Comparison of ENCODE assay signal across 8 mouse cellular contexts in the genomic region with DNA sequence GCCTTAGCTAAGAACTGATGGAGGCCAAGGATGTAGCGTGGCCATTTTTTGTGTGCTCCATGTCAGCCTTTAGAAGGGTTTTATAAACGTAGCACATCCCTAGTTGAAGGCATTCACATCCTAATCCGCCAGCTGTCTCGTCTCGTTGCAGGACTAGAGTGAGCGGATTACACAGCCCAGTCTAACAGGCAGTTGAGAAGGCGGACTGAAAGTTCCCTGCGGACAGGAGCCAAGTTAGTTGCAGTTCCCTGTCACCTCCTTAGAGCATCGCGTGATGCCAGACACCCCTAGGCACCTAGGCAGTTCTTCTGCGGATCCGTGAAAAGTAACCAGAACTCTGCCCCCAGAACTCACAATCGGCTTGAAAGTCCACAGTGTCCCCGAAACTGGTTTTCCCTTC. TPM values are rescaled to one million over a fixed set of nuclear protein-coding genes. Genes with fewer than 3 reads are reported as not detected.
DNase-seq lines count a peak whose midpoint lies in the region.

No protein-coding gene starts in this region.

- intact Hi-C loops in heart, postnatal 14 days (cut with DNase I): loop anchor here (2.0 kb wide), 2 partner anchors 25 to 51 kb away; no protein-coding TSS in a partner anchor

- peak; percentile 44 for DNase-seq in urinary bladder, postnatal 14 days (ENCODE audit: low spot score)
- no peak for DNase-seq in urinary bladder, adult 2 months (ENCODE audit: low spot score)
- DNase-seq in fat pad, adult 2 months (ENCODE audit: extremely low read depth, low read depth, low spot score): peak; percentile 55
- peak; percentile 52 to 53 for DNase-seq in heart, postnatal 14 days
- peak; percentile 10 to 11 for DNase-seq in layer of hippocampus, postnatal 25 days (ENCODE audit: extremely low spot score in 1 of 2, low spot score in 1 of 2)
- peak; percentile 44 to 55 for DNase-seq in right cerebral cortex, postnatal 10 days (ENCODE audit: low spot score in 2 of 2)
- no peak for DNase-seq in yolk sac, embryonic 10.5 days (ENCODE audit: low spot score)

- H3K4me3 ChIP-seq in megakaryocyte, embryonic 14.5 days (replicated peaks): peak overlapping the region; percentile 99

- H3K27me3 ChIP-seq in megakaryocyte, embryonic 14.5 days (replicated peaks): peaks cover 11% of the 10 kb centered on the region

- H3K4me1 ChIP-seq in megakaryocyte, embryonic 14.5 days: peaks cover 43% of the 10 kb centered on the region

- no peaks in the 10 kb centered on the region; the same call in 1 of the 2 replicates for H3K9me3 ChIP-seq in megakaryocyte, embryonic 14.5 days

- H3K36me3 ChIP-seq in megakaryocyte, embryonic 14.5 days (replicated peaks; ENCODE audit: low read length): peaks cover 34% of the 10 kb centered on the region

RNA-seq across cellular contexts. Expression of gene A930033H14Rik, which starts 0.9 kb away (rescaled TPM):
- polyA plus RNA-seq in urinary bladder, adult 2 months (2012; rRNA removed): 2.5 TPM in 2 replicates
- 1 to 10 TPM; 2.4 to 2.8 TPM for total RNA-seq in heart, postnatal 14 days (2021)
- total RNA-seq in layer of hippocampus, postnatal 25 days (2021): 1 to 10 TPM; 2.2 to 4.1 TPM
- polyA plus RNA-seq in megakaryocyte, embryonic 14.5 days (2012; ENCODE audit: insufficient read depth, low replicate concordance): 1.2 and 3.0 TPM in 2 replicates

Comparison
In these comparisons a context has a peak if more than half of its experiments do, and no peak if none do; other contexts are left out.
1. DNase-seq: peak in urinary bladder, postnatal 14 days (single experiment), fat pad, adult 2 months (single experiment), heart, postnatal 14 days (2 of 2), layer of hippocampus, postnatal 25 days (2 of 2) and right cerebral cortex, postnatal 10 days (2 of 2); none in urinary bladder, adult 2 months (single experiment) and yolk sac, embryonic 10.5 days (single experiment).